Mouse (Mus musculus): Measurements from ENCODE around the gene Gzmm.

Gzmm gene

GRCm38 (mm10) chr10:79703541-79703940 lies 14.7 kb downstream of the Gzmm start:
- DNase-seq = no peak

- peak; percentile 99 to 100 for DNase-seq
These were observed 15.5 kb downstream of the Gzmm start, which contains the start of gene Bsg for GRCm38 (mm10) chr10:79704065-79704969. Gene Bsg, plus strand, starts transcription at chr10:79704491.

GRCm38 (mm10) chr10:79704970-79705360 lies 16.1 kb downstream of the Gzmm start:
- DNase-seq = no peak

DNA sequence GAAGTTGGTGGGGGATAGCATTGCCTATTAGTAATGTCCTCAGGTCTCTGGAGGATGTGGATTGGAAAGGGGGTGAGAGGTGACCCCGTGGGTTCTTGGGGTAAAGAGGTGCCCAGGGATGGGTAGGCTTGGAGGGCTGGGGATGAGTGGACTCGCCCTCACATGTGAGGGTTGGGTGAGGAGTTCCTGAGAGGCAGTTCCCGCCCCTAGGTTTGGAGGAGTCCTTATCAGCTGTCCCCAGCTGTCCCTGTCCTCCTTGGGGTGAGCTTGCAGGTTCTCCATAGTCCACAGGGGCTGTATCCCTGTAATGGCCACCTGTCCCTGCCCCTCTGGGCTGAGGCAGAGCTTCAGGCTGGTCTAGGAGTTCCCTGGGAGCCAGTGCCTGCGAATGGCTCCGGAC lies 17.1 kb downstream of the Gzmm start:
- DNase-seq = no peak

DNA sequence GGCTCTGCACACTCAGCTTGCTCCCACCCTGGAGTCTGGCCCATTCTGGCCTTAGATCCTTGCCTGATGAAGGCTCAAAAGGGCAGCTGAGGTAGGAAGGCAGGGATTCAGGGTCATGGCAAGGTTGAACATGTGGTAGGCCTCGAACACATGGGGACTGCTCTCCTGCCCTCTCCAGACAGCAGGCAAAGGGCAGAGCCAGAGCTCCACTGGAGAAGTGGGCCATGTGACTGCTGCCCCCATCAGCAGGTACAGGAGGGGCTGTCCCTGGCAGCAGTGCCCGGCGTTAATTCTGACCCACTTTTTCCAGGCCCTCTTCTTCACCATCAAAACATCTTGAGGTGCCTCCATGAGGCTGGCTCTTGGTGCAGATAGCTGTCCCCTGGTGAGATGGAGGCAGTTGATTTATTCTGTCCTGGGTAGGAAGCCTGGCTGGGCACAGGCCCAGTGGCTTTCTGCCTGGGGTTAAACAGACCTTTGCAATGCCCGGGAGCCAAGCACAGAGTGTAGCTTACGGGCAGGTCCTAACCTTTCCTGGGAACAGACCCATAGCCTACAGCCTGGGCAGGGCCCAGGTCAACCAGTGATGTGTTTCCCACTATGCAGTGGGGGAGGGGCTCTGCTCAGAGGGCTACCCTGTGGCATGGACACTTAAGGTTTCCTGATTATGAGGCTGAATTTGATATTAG lies 17.7 kb downstream of the Gzmm start:
- peak; percentile 32 to 40 for DNase-seq

DNA sequence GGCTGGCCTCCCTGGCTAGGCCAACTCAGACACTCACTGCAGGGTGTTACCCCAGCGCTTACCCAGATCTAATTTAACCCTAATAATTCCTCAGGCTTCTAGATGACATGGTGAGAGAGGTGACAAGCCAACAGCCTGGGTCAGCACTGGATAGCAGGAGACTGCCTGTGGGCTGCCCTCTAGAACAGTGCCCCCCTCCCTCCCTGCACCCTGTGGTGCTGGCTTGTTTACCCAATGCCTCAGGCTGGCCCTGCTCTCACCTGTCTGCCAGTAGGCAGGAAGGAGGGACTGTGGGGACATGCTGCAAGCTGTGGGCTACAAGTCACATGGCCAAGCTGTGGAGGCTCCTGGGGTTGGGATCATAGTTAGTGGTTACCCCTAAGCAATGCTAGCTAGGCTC lies 18.3 kb downstream of the Gzmm start:
- no peak for DNase-seq

DNA sequence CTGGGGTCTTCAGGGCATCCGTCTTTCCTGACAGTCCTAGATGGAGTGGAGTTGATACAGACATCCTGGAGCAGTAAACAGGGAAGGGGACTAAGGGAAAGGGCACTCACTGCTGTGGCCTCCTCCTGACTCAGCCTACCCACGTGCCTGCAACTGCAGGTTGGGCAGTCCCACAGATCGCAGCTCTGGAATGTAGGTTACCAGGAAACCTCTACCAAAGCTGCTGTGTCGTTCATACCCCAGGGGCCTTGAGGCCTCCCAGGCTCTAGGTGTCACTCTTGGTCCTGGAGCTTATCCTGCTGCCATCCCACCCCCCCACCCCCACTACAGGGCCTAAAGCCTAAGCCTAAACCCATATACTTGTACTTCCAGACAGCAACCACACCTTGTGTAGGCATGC lies 18.9 kb downstream of the Gzmm start:
- no peak for DNase-seq

GRCm38 (mm10) chr10:79708668-79709067 lies 19.8 kb downstream of the Gzmm start:
- no peak for DNase-seq

DNA sequence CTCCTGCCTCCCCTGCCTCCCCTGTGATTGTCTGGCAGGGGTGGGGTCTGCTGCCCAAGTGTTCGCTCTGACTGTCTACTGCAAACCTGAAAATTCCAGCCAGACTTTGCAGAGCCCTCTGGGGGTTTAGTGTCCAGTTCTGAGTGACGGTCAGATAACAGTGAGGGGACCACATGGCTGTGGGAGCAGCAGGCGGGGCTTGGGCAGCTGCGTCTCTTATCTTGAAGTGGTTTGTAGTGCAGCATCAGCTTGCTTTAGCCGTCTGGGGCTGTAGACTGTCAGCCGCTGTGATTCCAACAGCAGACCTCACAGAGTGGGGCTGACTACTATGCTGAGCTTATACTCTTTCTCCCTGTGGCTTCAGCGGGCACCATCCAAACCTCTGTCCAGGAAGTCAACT lies 20.5 kb downstream of the Gzmm start:
- DNase-seq = no peak

DNA sequence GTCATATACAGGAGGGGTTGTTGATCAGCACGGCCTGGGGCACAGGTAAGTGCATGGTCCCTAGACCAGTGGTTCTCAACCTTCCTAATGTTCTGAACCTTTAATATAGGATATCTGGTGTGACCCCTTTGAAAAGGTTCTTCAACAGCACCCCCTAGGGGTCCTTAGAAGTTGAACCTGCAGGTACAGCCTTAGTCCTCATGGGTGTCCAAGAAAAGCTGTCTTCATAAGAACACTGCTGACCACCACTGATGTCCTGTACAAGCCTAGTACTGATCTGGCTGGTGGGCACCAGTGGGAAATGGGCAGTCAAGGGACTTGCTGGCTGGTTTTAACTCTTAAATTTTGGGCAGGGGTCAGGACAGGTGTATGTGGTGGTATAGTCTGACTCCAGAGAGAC lies 23.2 kb downstream of the Gzmm start:
- DNase-seq = peak; percentile 32 to 35

- DNase-seq = peak; percentile 74 to 93
These were observed 23.8 kb downstream of the Gzmm start for GRCm38 (mm10) chr10:79712499-79713126.

GRCm38 (mm10) chr10:79713163-79713562 lies 24.3 kb downstream of the Gzmm start:
- no peak for DNase-seq

DNA sequence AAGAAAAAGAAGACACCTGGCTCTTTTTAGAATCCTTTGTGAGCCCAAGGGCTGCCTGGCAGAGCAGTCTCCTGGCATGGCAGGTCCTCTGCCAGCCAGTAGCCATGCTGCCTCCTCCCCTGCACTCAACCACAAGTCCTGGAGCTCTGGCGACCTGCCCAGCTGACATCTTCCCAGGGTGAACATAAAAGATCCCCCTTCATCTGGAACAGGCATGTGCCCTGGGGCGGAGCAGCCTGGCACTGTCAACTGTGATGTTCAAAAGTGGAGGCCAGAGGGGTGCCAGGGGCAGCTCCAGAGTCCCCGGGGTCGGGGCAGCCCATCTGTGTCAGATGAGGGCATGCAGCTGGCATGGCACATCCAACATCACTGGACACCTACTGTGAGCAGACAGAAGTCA lies 26.2 kb downstream of the Gzmm start:
- DNase-seq = no peak

DNA sequence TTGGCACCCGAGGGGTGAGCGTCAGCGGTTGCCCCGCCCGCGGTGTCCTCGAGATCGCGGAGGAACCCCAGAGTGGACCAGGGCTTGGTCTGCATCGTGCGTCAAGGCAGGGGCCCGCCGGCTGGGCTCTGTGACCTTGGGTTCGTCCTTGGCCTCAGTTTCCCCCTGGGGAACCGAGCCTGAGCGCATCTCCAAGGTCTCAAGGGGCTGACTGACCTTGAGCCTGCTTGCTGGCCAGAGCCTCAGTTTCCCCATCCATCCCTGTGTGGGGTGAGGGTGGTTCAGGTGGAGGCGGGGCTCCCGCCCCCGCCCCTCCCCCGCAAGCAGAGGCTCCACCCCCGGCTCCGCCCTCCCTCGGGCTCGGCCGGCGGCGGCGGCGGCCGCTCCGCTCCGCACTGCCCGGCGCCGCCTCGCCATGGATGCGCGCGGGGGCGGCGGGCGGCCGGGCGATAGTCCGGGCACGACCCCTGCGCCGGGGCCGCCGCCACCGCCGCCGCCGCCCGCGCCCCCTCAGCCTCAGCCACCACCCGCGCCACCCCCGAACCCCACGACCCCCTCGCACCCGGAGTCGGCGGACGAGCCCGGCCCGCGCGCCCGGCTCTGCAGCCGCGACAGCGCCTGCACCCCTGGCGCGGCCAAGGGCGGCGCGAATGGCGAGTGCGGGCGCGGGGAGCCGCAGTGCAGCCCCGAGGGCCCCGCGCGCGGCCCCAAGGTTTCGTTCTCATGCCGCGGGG lies 27.6 kb downstream of the Gzmm start, which contains the start of gene Hcn2:
Hcn2 (plus strand) TSS at position 381 of the 734 bp plus-strand sequence.
- peak in 1 of 2 experiments; percentile 34 for DNase-seq

DNA sequence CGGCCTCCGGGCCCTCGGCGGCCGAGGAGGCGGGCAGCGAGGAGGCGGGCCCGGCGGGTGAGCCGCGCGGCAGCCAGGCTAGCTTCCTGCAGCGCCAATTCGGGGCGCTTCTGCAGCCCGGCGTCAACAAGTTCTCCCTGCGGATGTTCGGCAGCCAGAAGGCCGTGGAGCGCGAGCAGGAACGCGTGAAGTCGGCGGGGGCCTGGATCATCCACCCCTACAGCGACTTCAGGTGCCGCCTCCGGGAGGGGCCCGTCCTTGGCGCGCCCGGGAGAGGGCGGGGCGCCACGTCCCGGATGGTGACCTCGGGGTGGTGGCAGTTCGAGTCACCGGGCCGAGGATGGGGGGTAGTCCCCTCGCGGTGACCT lies 28.2 kb downstream of the Gzmm start:
- peak in 1 of 2 experiments; percentile 47 for DNase-seq

- peak; percentile 74 to 92 for DNase-seq
These were observed 29.0 kb downstream of the Gzmm start for GRCm38 (mm10) chr10:79717640-79718357.

GRCm38 (mm10) chr10:79721089-79721488 lies 32.3 kb downstream of the Gzmm start:
- no peak for DNase-seq

GRCm38 (mm10) chr10:79723047-79723446 lies 34.2 kb downstream of the Gzmm start:
- no peak for DNase-seq

DNA sequence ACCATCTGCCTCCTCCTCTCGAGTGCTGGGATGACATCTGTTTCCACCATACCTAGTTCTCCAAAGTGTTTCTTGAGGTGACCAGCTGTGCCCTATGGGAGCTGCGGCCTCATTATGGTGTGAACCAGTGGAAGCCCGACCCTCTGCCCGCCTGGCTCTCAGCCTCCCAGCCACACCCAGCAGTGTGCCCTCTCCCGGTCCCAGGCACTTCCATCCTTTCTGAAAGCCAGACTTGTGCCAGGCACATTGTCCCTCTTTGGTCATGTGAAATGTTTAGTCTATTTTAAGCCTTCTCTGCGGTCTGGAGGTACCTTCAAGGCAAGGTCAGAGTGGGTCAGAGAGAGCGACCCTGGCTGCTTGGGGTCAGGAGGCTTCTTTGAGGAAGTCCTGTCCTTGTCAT lies 34.9 kb downstream of the Gzmm start:
- no peak for DNase-seq

GRCm38 (mm10) chr10:79726090-79726489 lies 37.3 kb downstream of the Gzmm start:
- DNase-seq = peak; percentile 53 to 83

- DNase-seq = no peak
These were observed 39.8 kb downstream of the Gzmm start for GRCm38 (mm10) chr10:79728323-79729249.

All from kidney, postnatal 36 days (tissue).